Mouse (Mus musculus) lung, postnatal 0 days (tissue): ENCODE data around the gene Zfp652.

Experiments used
- CTCF ChIP-seq: IDR thresholded peaks from 2 replicates; pipeline ENCODE4 v1.5.1; 2016; ENCODE audit warnings: antibody characterized with exemption, mild to moderate bottlenecking
- EP300 ChIP-seq: IDR thresholded peaks from 2 replicates; pipeline ENCODE4 v1.6.1; 2016; ENCODE audit warnings: antibody characterized with exemption, mild to moderate bottlenecking, control low read depth

GRCm38 (mm10) chr11:95771665-95772064 lies 59.2 kb downstream of the Zfp652 start:
- TF ChIP-seq CTCF (no peak), EP300 (no peak)
